Mouse (Mus musculus) erythroblast, embryonic 14.5 days (primary cell): ENCODE measurements around the gene Madd.

Experiments used
- GATA1 ChIP-seq: IDR thresholded peaks from 2 replicates; pipeline ENCODE4 v1.6.1; 2012; ENCODE audit warnings: low read length, inconsistent platforms, mixed read lengths
- TAL1 ChIP-seq: IDR thresholded peaks from 3 replicates; pipeline ENCODE4 v1.6.1; 2012; ENCODE audit warnings: low read length, inconsistent platforms, mixed read lengths

GRCm38 (mm10) chr2:91087453-91087852, 96.2 kb downstream of the Madd start:
- no peak for TF ChIP-seq TAL1
- no peak for TF ChIP-seq GATA1
